Mouse (Mus musculus): ENCODE results near the gene Prmt9. TPM values are rescaled to one million over a fixed set of nuclear protein-coding genes. Genes with fewer than 3 reads are reported as not detected.

The Prmt9 gene
- 10 to 100 TPM; 32.6 to 37.8 TPM for polyA plus RNA-seq (2017; shearing (Covaris generic))

GRCm38 (mm10) chr8:77549121-77549706 is at the start of gene Prmt9:
Gene Prmt9 (plus strand): TSS chr8:77549397.

DNA sequence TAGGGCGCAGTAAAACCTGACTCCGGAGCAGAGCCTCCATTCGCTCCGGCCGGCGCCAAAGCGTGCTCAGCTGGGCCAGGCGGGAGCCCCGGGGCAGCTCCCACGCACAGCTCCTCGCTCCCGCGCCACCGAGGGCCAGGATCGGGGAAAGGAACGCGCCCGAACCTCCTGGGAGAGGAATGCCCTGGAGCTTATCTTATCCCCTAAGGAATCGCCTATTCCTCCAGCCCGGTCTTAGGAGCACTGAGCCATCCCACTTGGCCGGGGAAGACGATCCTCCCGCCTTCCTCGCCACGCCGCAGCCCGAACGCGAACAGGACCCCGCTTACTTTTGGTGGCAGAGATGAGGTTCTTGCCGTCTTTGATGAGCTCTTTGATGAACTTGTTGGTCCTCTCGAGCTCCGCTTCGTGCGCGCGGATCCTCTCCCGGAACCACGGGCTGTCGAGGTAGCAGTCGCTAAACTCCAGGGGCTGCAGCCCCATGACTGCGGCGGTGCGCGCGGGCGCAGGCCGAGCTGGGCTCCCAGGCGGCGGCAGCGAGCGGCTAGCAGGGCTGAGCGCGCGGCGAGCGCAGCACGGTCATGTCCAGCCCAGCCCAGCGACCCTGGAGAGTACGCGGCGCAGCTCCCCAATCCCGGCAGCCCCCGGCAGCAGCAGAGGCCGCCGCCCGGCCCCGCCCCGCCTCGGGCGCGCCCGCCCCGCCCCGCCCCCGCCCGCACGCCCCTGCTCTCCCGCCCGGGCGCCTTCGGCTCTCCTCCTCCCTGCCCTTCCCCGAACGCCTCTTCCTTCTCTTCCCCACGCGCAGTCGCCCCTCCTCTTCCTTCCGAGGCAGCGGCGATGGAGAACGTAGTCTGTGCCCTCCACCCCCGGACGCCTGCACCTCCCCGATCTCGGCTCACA is 31.6 kb upstream of the Prmt9 start, which contains the start of gene Arhgap10:
Arhgap10 (minus strand) TSS at position 653 of the 900 bp plus-strand sequence.

DNA sequence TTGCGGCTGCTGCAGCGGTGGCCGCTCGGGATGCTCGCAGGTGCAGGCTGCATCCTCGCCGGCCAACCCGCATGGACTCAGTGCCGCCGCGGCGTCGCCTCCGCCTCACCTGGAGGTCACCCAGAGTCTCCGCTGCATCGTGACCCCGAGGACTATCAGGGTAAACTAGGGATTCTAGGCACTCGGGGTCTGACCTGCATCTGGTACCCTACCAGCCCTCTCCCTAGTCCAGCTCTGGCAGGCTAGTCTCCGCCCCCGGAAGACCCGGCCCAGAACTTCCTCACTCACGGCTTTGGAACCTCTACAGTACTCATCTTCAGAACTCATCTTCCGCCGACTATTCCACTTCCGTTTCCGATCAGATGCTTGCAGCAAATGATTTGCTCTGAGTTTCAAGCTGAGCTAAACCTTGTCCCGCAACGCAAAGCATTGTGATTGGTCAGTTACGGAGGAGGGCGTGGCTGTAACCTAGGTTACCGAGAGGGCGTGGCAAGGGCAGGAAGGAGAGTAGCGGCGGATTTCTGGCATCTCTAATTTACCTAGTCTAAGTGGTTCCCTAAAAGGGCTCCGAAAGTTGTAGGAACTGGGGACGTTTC is 61.3 kb downstream of the Prmt9 start, which contains the start of gene Tmem184c:
Tmem184c (minus strand) TSS at position 325 of the 596 bp plus-strand sequence.

Other genes with a start within 250 kb of the Prmt9 start
- 10 to 100 TPM in 1 of 2 experiments, 1 to 10 TPM in 1; 8.3 to 12.1 TPM for gene Arhgap10, start 31.4 kb upstream of the Prmt9 start, polyA plus RNA-seq (2017; shearing (Covaris generic))
- 10 to 100 TPM; 18.5 to 22.9 TPM for gene Tmem184c, start 61.3 kb downstream of the Prmt9 start, polyA plus RNA-seq (2017; shearing (Covaris generic))
- gene Ednra, start 175.1 kb downstream of the Prmt9 start, polyA plus RNA-seq (2017; shearing (Covaris generic)): under 1 TPM in 1 of 2 experiments, not detected in 1; 0.05 TPM